Mouse (Mus musculus) erythroblast, embryonic 14.5 days (primary cell): ENCODE measurements around the gene Large2.

Source experiments
- GATA1 ChIP-seq: IDR thresholded peaks from 2 replicates; pipeline ENCODE4 v1.6.1; 2012; ENCODE audit warnings: low read length, inconsistent platforms, mixed read lengths
- TAL1 ChIP-seq: IDR thresholded peaks from 3 replicates; pipeline ENCODE4 v1.6.1; 2012; ENCODE audit warnings: low read length, inconsistent platforms, mixed read lengths

DNA sequence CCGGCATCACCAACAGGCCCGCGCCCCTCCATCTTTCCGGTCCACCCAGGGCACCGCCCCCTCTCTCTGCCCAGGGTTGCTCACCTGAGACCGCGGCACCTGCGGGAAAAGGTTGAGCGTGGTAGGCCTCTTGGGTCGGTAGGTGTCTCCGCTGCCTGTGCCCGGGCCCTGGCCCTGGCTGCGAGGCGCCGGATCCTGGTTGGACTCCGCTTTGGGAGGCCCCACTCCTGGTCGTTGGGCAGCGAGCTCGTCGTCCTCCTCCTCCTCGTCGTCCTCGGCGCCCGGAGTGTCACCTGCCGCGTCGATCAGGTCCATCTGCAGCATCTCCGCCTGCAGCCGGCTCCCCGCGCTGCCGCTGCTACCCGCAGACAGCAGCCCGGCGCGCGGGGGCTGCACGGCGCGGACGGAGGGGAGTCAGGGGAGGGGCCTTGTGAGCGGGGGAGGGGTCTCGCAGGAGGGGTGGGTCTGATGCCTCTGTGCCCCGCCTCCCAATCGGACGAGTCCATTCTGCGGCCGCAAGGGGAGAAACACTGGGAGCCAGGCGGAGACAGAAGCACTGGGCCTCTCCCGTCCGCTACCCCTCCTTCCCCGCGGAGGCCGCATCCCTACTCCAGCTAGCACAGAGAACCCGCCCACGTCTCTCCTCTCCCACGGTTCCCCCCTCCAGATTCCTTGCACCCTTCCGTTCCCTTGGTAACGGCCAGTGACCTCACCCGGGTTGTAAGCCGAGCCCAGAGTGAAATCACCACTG is 14.4 kb upstream of the Large2 start:
- TF ChIP-seq GATA1 (no peak), TAL1 (no peak)
